Mouse (Mus musculus): ENCODE measurements around the gene Gm44503.

Gm44503 gene

GRCm38 (mm10) chr9:72958521-72959450, at the start of gene Gm44503, which contains the start of gene Dyx1c1:
Gene Gm44503 (plus strand): TSS chr9:72958852.
Gene Dyx1c1 (plus strand): TSS chr9:72958785.
- in situ Hi-C loops (cut with MboI, MseI), result no loop called here

- in situ Hi-C loops (cut with MboI, MseI), result no loop called here
Observed at GRCm38 (mm10) chr9:72911381-72911780, 47.3 kb upstream of the Gm44503 start.

- in situ Hi-C loops (cut with MboI, MseI), result no loop called here
Observed at GRCm38 (mm10) chr9:72913551-72913950, 45.1 kb upstream of the Gm44503 start.

- in situ Hi-C loops (cut with MboI, MseI), result no loop called here
Observed at GRCm38 (mm10) chr9:72915728-72916127, 42.9 kb upstream of the Gm44503 start.

- in situ Hi-C loops (cut with MboI, MseI), result no loop called here
Observed at GRCm38 (mm10) chr9:72923068-72923467, 35.6 kb upstream of the Gm44503 start.

- in situ Hi-C loops (cut with MboI, MseI), result no loop called here
Observed at GRCm38 (mm10) chr9:72925021-72925934, 33.4 kb upstream of the Gm44503 start, which contains the start of gene Pygo1. Gene Pygo1 (plus strand): TSS chr9:72925645.

- in situ Hi-C loops (cut with MboI, MseI), result no loop called here
Observed at GRCm38 (mm10) chr9:72925935-72926258, 32.8 kb upstream of the Gm44503 start.

- in situ Hi-C loops (cut with MboI, MseI), result no loop called here
Observed at GRCm38 (mm10) chr9:72931166-72931790, 27.4 kb upstream of the Gm44503 start.

GRCm38 (mm10) chr9:72935309-72935708, 23.3 kb upstream of the Gm44503 start:
- in situ Hi-C loops (cut with MboI, MseI), result no loop called here

GRCm38 (mm10) chr9:72936301-72936700, 22.4 kb upstream of the Gm44503 start:
- in situ Hi-C loops (cut with MboI, MseI), result no loop called here

GRCm38 (mm10) chr9:72943424-72943823, 15.2 kb upstream of the Gm44503 start:
- in situ Hi-C loops (cut with MboI, MseI), result loop anchor here (5.0 kb wide), 1 partner anchor 36 kb away; no protein-coding TSS in a partner anchor

- in situ Hi-C loops (cut with MboI, MseI), result loop anchor here (5.0 kb wide), 1 partner anchor 37 kb away; no protein-coding TSS in a partner anchor
Observed at GRCm38 (mm10) chr9:72944286-72944685, 14.4 kb upstream of the Gm44503 start.

- in situ Hi-C loops (cut with MboI, MseI), result no loop called here
Observed at GRCm38 (mm10) chr9:72947010-72947409, 11.6 kb upstream of the Gm44503 start.

GRCm38 (mm10) chr9:72949572-72949971, 9.1 kb upstream of the Gm44503 start:
- in situ Hi-C loops (cut with MboI, MseI), result no loop called here

GRCm38 (mm10) chr9:72954746-72955145, 3.9 kb upstream of the Gm44503 start:
- in situ Hi-C loops (cut with MboI, MseI), result no loop called here

GRCm38 (mm10) chr9:72955546-72955945, 3.1 kb upstream of the Gm44503 start:
- in situ Hi-C loops (cut with MboI, MseI), result no loop called here

- in situ Hi-C loops (cut with MboI, MseI), result no loop called here
Observed at GRCm38 (mm10) chr9:72961346-72961745, 2.7 kb downstream of the Gm44503 start.

GRCm38 (mm10) chr9:72961959-72962358, 3.3 kb downstream of the Gm44503 start:
- in situ Hi-C loops (cut with MboI, MseI), result no loop called here

- in situ Hi-C loops (cut with MboI, MseI), result loop anchor here (5.0 kb wide), 1 partner anchor 74 kb away; the partner anchor contains the start of genes Pigb and Rab27a
Observed at GRCm38 (mm10) chr9:72968349-72969061, 9.9 kb downstream of the Gm44503 start.

- in situ Hi-C loops (cut with MboI, MseI), result loop anchor here (5.0 kb wide), 2 partner anchors 72 to 122 kb away; partner anchors contain the start of genes Pigb and Rab27a
Observed at GRCm38 (mm10) chr9:72969874-72970273, 11.2 kb downstream of the Gm44503 start.

- in situ Hi-C loops (cut with MboI, MseI), result loop anchor here (5.0 kb wide), 1 partner anchor 120 kb away; no protein-coding TSS in a partner anchor
Observed at GRCm38 (mm10) chr9:72972435-72972834, 13.8 kb downstream of the Gm44503 start.

All from T-helper 1 cell (primary cell).